Mouse (Mus musculus): Measurements from ENCODE around the gene Rapgef4. TPM values are rescaled to one million over a fixed set of nuclear protein-coding genes. Genes with fewer than 3 reads are reported as not detected.

The Rapgef4 gene
- total and polyA plus RNA-seq, 2 experiments from 2014 or later: 5.3 to 5.5 TPM

DNA sequence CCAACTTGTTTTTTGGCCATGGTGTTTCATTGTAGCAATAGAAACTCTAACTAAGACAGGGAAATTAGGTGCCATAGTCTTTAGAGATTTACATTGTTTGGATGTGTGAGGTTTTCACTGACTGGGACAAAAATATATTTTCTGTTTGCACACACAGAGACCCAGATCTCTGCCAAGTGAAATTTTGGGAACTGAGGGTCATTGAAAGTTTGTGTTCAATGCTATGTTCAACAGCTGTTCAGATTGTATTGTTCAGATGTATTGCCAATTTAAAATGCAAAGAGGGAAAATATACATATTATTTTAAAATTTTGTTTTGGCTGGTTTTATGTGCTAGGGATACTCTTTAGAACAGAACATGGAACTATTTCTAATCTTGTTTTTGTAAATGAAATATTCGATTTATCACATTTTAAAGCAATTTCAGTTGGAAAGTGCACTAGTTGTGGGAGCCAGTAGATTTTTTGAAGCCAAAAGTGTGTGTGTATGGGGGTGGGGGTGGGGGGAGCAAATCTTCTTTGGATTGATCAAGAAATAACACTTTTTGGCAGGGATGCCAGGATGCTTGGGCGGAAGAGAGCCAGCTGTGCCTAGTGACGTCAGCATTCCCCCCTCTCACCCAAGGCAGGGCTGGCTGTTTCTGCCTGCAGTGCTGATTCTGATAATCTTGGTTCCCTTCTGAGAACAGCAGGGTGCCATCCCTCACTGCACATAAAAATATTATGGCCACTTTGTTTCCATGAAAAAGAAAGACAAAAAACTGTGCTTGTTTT lies 28.6 kb downstream of the Rapgef4 start:
- TF ChIP-seq CTCF (IDR thresholded peaks at IDR 0.05; ENCODE audit: low read depth) (no peak), EP300 (IDR thresholded peaks at IDR 0.05; ENCODE audit: low read depth) (no peak)
- H3K4me1 ChIP-seq (ENCODE audit: control insufficient read depth, insufficient read depth): no peaks in the 10 kb centered on the region
- no peak overlapping the region for H3K27ac ChIP-seq (ENCODE audit: low read depth)
- no peak overlapping the region for H3K4me2 ChIP-seq (ENCODE audit: low read depth, low read length)
- no peak for ATAC-seq (ENCODE audit: insufficient read depth, low read depth)
- DNase-seq (ENCODE audit: low spot score): no peak
- 56% methylated on average over 3 of the region's 3 CpGs for WGBS
- no peaks in the 10 kb centered on the region for H3K27me3 ChIP-seq (ENCODE audit: control insufficient read depth, insufficient read depth, low read length)
- no peaks in the 10 kb centered on the region for H3K9me3 ChIP-seq (replicated peaks; ENCODE audit: control insufficient read depth, low read length)
- H3K4me3 ChIP-seq (ENCODE audit: low read depth, low read length): no peak overlapping the region
- no peak overlapping the region for H3K9ac ChIP-seq (replicated peaks; ENCODE audit: low read depth, low read length)
- H3K36me3 ChIP-seq (replicated peaks; ENCODE audit: control insufficient read depth, insufficient read depth, low read length): no peaks in the 10 kb centered on the region

DNA sequence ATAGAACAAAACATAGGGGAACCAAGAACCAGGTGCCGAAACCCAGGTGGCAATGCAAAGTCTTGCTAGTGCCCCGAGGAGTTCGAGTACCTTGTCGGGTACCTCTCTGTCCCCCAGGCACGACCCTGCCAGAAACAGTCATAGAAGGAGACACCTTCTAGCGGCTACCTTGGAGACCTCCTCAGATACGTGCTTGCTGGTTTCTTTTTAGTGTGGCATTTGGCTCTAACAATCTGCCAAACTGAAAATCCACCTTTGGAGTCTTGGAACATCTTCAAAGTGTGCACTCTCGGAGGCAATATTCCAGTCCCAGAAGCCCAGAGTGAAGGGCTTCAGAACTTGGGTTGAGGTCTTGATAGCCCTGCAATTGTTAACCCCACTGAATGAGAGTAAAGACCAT lies 34.3 kb downstream of the Rapgef4 start:
- Histone ChIP-seq H3K9ac (replicated peaks; ENCODE audit: low read depth, low read length) (no peak overlapping the region), H3K4me1 (ENCODE audit: control insufficient read depth, insufficient read depth) (no peaks in the 10 kb centered on the region), H3K4me2 (ENCODE audit: low read depth, low read length) (no peak overlapping the region), H3K9me3 (replicated peaks; ENCODE audit: control insufficient read depth, low read length) (no peaks in the 10 kb centered on the region), H3K4me3 (ENCODE audit: low read depth, low read length) (no peak overlapping the region), H3K27me3 (ENCODE audit: control insufficient read depth, insufficient read depth, low read length) (no peaks in the 10 kb centered on the region), H3K36me3 (replicated peaks; ENCODE audit: control insufficient read depth, insufficient read depth, low read length) (no peaks in the 10 kb centered on the region), H3K27ac (ENCODE audit: low read depth) (no peak overlapping the region)
- no peak for TF ChIP-seq CTCF (IDR thresholded peaks at IDR 0.05; ENCODE audit: low read depth)
- no peak for TF ChIP-seq EP300 (IDR thresholded peaks at IDR 0.05; ENCODE audit: low read depth)
- 81% methylated on average over 8 of the region's 8 CpGs for WGBS
- no peak for ATAC-seq (ENCODE audit: insufficient read depth, low read depth)
- no peak for DNase-seq (ENCODE audit: low spot score)

DNA sequence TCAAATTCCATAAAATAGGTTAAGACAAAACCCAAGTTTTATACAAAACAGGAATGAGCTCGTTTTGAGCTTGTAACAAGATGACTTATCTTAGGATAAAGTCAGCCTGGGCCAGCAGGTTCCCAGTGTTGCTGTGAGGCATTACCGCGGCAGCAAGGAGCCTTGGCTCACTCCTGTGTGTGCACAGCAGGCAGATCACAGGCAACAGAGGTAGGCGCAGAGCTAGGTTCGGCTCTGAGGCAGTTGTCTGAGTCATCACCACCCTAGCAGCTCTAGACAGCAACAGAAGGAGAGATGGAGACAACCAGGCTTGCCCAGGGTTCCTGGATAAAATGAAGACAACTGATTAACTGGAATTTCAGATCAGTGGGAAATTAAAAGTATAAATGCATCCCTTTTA lies 35.0 kb downstream of the Rapgef4 start:
- Histone ChIP-seq H3K36me3 (replicated peaks; ENCODE audit: control insufficient read depth, insufficient read depth, low read length) (no peaks in the 10 kb centered on the region), H3K9ac (replicated peaks; ENCODE audit: low read depth, low read length) (no peak overlapping the region), H3K4me3 (ENCODE audit: low read depth, low read length) (no peak overlapping the region), H3K27ac (ENCODE audit: low read depth) (no peak overlapping the region), H3K4me2 (ENCODE audit: low read depth, low read length) (no peak overlapping the region), H3K9me3 (replicated peaks; ENCODE audit: control insufficient read depth, low read length) (no peaks in the 10 kb centered on the region), H3K4me1 (ENCODE audit: control insufficient read depth, insufficient read depth) (no peaks in the 10 kb centered on the region), H3K27me3 (ENCODE audit: control insufficient read depth, insufficient read depth, low read length) (no peaks in the 10 kb centered on the region)
- TF ChIP-seq CTCF (IDR thresholded peaks at IDR 0.05; ENCODE audit: low read depth) (no peak), EP300 (IDR thresholded peaks at IDR 0.05; ENCODE audit: low read depth) (no peak)
- ATAC-seq (ENCODE audit: insufficient read depth, low read depth) (no peak), DNase-seq (ENCODE audit: low spot score) (no peak)
- WGBS: 42% methylated on average over 5 of the region's 5 CpGs

DNA sequence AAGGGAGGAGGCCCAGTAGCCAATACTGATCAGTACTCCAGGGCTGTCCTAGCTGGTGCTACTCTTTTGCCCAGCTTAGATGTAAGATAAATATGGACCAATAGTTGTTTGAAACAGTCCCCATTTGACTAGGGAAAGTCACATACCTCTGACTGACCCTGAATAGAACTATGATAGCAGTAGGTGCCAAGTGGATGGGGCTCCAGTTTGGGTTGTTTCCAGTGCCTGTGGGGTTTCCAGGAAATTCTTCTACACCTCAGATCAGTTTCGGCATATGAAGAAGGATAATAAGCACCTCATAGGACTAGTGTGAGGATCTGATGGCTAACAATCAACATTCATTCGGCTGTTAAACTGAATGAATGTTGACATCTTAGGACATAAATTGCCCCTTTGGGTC lies 36.1 kb downstream of the Rapgef4 start:
- Histone ChIP-seq H3K4me1 (ENCODE audit: control insufficient read depth, insufficient read depth) (no peaks in the 10 kb centered on the region), H3K4me2 (ENCODE audit: low read depth, low read length) (no peak overlapping the region), H3K4me3 (ENCODE audit: low read depth, low read length) (no peak overlapping the region), H3K9ac (replicated peaks; ENCODE audit: low read depth, low read length) (no peak overlapping the region), H3K27ac (ENCODE audit: low read depth) (no peak overlapping the region), H3K27me3 (ENCODE audit: control insufficient read depth, insufficient read depth, low read length) (no peaks in the 10 kb centered on the region), H3K9me3 (replicated peaks; ENCODE audit: control insufficient read depth, low read length) (no peaks in the 10 kb centered on the region), H3K36me3 (replicated peaks; ENCODE audit: control insufficient read depth, insufficient read depth, low read length) (no peaks in the 10 kb centered on the region)
- ATAC-seq (ENCODE audit: insufficient read depth, low read depth): no peak
- no peak for DNase-seq (ENCODE audit: low spot score)
- 80% methylated on average over 2 of the region's 2 CpGs for WGBS
- TF ChIP-seq CTCF (IDR thresholded peaks at IDR 0.05; ENCODE audit: low read depth) (no peak), EP300 (IDR thresholded peaks at IDR 0.05; ENCODE audit: low read depth) (no peak)

DNA sequence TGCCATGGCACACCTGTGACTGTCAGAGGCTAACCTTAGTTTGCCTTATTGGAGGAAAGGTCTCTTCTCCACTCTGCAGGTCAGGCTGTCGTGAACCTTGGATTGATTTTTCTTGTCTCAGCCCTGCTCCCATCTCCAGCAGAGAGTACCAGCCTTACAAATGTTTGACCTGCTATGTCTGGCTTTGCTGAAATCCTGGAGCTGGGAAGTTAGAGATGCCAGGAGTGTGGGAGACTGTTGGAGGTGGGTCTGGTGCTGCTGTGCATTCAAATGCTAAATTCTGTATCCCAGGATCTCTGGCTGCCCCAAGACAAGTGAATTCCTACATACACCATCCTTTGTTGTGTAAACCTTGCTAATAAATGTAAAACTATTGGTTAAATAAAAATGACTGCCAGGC lies 37.7 kb downstream of the Rapgef4 start:
- H3K9me3 ChIP-seq (replicated peaks; ENCODE audit: control insufficient read depth, low read length): no peaks in the 10 kb centered on the region
- ATAC-seq (ENCODE audit: insufficient read depth, low read depth): no peak
- WGBS: 80% methylated on average over 1 of the region's 1 CpGs

DNA sequence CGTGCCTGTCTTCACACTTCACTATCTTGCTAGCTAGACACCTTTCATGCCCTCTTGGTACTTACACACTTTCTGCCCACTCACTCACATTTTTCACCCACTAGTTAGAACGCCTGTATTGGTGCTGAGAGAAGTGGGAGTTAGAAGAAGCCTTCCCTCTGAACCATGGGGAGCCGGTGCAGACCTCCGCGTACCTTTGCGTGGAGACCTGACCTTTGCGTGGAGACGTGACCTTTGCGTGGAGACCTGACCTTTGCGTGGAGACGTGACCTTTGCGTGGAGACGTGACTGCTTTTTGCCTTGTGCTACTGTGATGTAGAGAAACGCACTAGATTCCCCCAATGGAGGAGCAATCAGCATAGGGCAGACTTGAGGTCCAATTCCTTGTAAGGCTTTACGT lies 39.7 kb downstream of the Rapgef4 start:
- Histone ChIP-seq H3K36me3 (replicated peaks; ENCODE audit: control insufficient read depth, insufficient read depth, low read length) (no peaks in the 10 kb centered on the region), H3K9me3 (replicated peaks; ENCODE audit: control insufficient read depth, low read length) (no peaks in the 10 kb centered on the region), H3K4me2 (ENCODE audit: low read depth, low read length) (no peak overlapping the region), H3K27ac (ENCODE audit: low read depth) (no peak overlapping the region), H3K4me1 (ENCODE audit: control insufficient read depth, insufficient read depth) (no peaks in the 10 kb centered on the region), H3K27me3 (ENCODE audit: control insufficient read depth, insufficient read depth, low read length) (no peaks in the 10 kb centered on the region), H3K4me3 (ENCODE audit: low read depth, low read length) (no peak overlapping the region), H3K9ac (replicated peaks; ENCODE audit: low read depth, low read length) (no peak overlapping the region)
- TF ChIP-seq CTCF (IDR thresholded peaks at IDR 0.05; ENCODE audit: low read depth): no peak
- ATAC-seq (ENCODE audit: insufficient read depth, low read depth) (no peak), DNase-seq (ENCODE audit: low spot score) (no peak)
- 90% methylated on average over 15 of the region's 15 CpGs for WGBS

More for the DNA sequence above, 37.7 kb downstream of the Rapgef4 start:
- DNase-seq (ENCODE audit: low spot score): no peak
- Histone ChIP-seq H3K27me3 (ENCODE audit: control insufficient read depth, insufficient read depth, low read length) (no peaks in the 10 kb centered on the region), H3K4me3 (ENCODE audit: low read depth, low read length) (no peak overlapping the region), H3K4me1 (ENCODE audit: control insufficient read depth, insufficient read depth) (no peaks in the 10 kb centered on the region), H3K27ac (ENCODE audit: low read depth) (no peak overlapping the region), H3K36me3 (replicated peaks; ENCODE audit: control insufficient read depth, insufficient read depth, low read length) (no peaks in the 10 kb centered on the region), H3K9ac (replicated peaks; ENCODE audit: low read depth, low read length) (no peak overlapping the region), H3K4me2 (ENCODE audit: low read depth, low read length) (no peak overlapping the region)
- no peak for TF ChIP-seq CTCF (IDR thresholded peaks at IDR 0.05; ENCODE audit: low read depth)
- TF ChIP-seq EP300 (IDR thresholded peaks at IDR 0.05; ENCODE audit: low read depth): no peak
